Mouse (Mus musculus): ENCODE data around the gene Iqck. TPM values are rescaled to one million over a fixed set of nuclear protein-coding genes. Genes with fewer than 3 reads are reported as not detected.

Gene Iqck
- total and polyA plus RNA-seq, 2 experiments from 2014 or later, result 4.4 to 4.8 TPM

DNA sequence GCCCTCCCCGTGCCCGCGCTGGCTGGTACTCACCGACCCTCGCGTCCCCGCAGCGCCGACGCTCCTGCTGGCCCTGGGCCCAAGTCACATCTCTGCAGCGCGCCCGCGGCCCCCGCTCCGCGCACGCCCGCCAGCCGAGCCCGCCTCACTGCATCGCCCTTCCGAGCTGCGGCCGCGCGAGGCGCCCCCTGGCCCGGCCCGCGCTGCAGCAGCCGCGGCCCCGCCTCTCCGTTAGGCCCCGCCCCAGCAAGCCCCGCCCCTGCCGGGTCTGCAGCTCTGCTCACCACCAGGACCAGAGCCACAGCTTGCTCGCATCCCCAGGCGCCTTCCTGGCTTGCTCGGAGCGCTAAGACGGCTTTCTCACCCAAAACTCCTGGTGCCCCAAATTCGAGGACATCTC lies 139.5 kb downstream of the Iqck start, which contains the start of gene Gprc5b:
Gene Gprc5b, minus strand, starts transcription at position 205 of the 400 bp plus-strand sequence.
- Histone ChIP-seq H3K4me2 (ENCODE audit: low read depth, low read length) (peak within 1 kb of the TSS; percentile 89), H3K27ac (peak within 1 kb of the TSS; percentile 69), H3K27me3 (ENCODE audit: insufficient read depth, low read length) (no peaks in the 10 kb centered on the region), H3K9ac (replicated peaks; ENCODE audit: low read length) (peak within 1 kb of the TSS; percentile 61), H3K36me3 (ENCODE audit: insufficient read depth, low read length) (no peaks in the 10 kb centered on the region), H3K9me3 (ENCODE audit: low read length) (no peaks in the 10 kb centered on the region), H3K4me3 (ENCODE audit: low read length) (peak within 1 kb of the TSS; percentile 62), H3K4me1 (ENCODE audit: insufficient read depth, low read length) (peaks cover 34% of the 10 kb centered on the region)
- WGBS, result under 1% methylated on average over 43 of the region's 44 CpGs
- TF ChIP-seq CTCF (IDR thresholded peaks at IDR 0.05; ENCODE audit: low read depth), result no peak
- ATAC-seq (peak; percentile 85), DNase-seq (ENCODE audit: low spot score) (peak; percentile 90)

DNA sequence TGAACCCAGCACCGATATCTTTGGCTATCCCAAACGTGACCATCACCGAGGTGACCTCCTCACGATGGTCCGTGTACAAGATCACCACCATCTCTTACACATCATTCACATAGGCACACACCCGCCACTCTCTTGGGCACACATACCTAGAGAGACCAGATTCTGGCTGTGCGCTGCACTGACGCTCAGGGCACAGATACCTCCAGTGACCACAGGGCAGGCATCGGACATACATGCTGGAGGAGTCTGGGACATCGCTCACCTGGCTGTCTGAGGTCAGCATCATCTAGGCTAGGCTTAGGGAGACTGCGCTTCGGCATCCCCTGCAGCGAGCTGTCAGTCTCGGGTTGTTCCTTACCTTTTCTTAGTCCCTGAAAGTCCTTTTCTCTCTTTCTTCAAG lies 140.1 kb downstream of the Iqck start:
- H3K4me3 ChIP-seq (ENCODE audit: low read length), result peak overlapping the region; percentile 62
- ATAC-seq (0 out of 2 replicates have a peak, but pooled peaks have one; percentile 2), DNase-seq (ENCODE audit: low spot score) (no peak)
- no peaks in the 10 kb centered on the region for H3K27me3 ChIP-seq (ENCODE audit: insufficient read depth, low read length)
- no peaks in the 10 kb centered on the region for H3K36me3 ChIP-seq (ENCODE audit: insufficient read depth, low read length)
- H3K27ac ChIP-seq, result no peak overlapping the region
- WGBS, result 8% methylated on average over 14 of the region's 14 CpGs
- peak overlapping the region; percentile 61; the same call in 1 of the 2 replicates for H3K9ac ChIP-seq (replicated peaks; ENCODE audit: low read length)
- TF ChIP-seq CTCF (IDR thresholded peaks at IDR 0.05; ENCODE audit: low read depth), result no peak
- H3K4me2 ChIP-seq (ENCODE audit: low read depth, low read length), result peak overlapping the region; percentile 89
- no peaks in the 10 kb centered on the region for H3K9me3 ChIP-seq (ENCODE audit: low read length)
- peaks cover 27% of the 10 kb centered on the region for H3K4me1 ChIP-seq (ENCODE audit: insufficient read depth, low read length)

DNA sequence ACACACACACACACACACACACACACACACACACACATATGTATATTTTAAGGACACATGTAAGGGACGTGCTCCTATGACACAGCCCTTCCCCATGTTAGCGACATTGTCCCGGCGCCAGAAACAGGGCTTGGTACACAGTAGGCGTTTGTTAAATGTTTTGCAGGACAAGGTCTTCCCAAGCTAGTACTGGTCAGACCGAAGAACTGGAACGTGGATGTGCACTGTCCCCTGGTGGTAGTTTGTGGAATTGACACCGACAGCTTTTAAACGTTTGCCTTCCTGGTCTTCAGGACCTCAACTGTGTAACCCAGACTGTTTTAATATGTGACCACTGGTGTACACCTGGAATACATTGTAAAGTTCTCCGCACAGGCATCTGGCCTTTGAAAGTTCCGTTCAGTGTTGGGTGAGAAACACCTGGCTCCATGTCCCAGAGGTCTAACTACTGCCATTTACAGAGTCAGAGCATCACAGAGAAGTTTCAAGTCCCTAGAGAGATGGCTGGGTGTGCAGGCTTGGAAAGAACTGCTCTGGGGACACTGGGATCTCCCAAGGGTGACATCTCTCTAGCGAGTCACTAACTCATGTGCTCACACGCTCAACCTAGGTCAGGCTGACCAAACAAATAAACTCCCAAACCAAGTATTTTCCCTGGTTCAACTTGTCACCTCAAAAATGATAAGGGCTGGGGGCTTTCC lies 140.7 kb downstream of the Iqck start:
- Histone ChIP-seq H3K27ac (no peak overlapping the region), H3K9me3 (ENCODE audit: low read length) (no peaks in the 10 kb centered on the region), H3K4me1 (ENCODE audit: insufficient read depth, low read length) (peaks cover 21% of the 10 kb centered on the region), H3K36me3 (ENCODE audit: insufficient read depth, low read length) (no peaks in the 10 kb centered on the region), H3K27me3 (ENCODE audit: insufficient read depth, low read length) (no peaks in the 10 kb centered on the region), H3K9ac (replicated peaks; ENCODE audit: low read length) (no peak overlapping the region), H3K4me3 (ENCODE audit: low read length) (no peak overlapping the region), H3K4me2 (ENCODE audit: low read depth, low read length) (peak overlapping the region; percentile 89)
- ATAC-seq, result peak; percentile 59
- peak; percentile 91 for DNase-seq (ENCODE audit: low spot score)
- 10% methylated on average over 13 of the region's 13 CpGs for WGBS
- peak; percentile 100 for TF ChIP-seq CTCF (IDR thresholded peaks at IDR 0.05; ENCODE audit: low read depth)

DNA sequence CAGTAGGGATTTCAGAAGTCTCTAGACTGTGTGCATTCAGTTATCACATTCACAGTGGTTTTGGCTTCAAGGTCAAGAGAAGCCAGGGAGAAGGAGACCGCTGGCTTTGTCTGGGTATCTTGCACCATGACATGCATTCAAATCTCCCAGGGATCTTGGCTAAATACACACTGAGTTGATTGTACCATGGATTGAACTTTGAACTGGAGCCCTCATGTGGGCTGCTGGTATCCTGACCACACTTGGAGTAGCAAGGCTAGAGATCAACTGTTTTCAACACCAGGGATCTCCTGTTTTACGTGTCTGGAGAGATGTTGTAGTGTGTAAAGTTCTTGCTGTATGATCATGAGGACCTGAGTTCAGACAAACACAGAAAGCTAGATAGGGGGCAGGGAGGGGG lies 144.3 kb downstream of the Iqck start:
- H3K4me3 ChIP-seq (ENCODE audit: low read length), result no peak overlapping the region
- ATAC-seq, result no peak
- H3K4me1 ChIP-seq (ENCODE audit: insufficient read depth, low read length), result no peaks in the 10 kb centered on the region; the same call in 1 of the 2 replicates
- H3K27ac ChIP-seq, result no peak overlapping the region
- no peak overlapping the region for H3K4me2 ChIP-seq (ENCODE audit: low read depth, low read length)
- H3K36me3 ChIP-seq (ENCODE audit: insufficient read depth, low read length), result no peaks in the 10 kb centered on the region
- no peaks in the 10 kb centered on the region for H3K27me3 ChIP-seq (ENCODE audit: insufficient read depth, low read length)
- WGBS, result 65% methylated on average over 2 of the region's 2 CpGs
- no peaks in the 10 kb centered on the region for H3K9me3 ChIP-seq (ENCODE audit: low read length)
- no peak for DNase-seq (ENCODE audit: low spot score)
- no peak overlapping the region for H3K9ac ChIP-seq (replicated peaks; ENCODE audit: low read length)
- TF ChIP-seq CTCF (IDR thresholded peaks at IDR 0.05; ENCODE audit: low read depth), result no peak

DNA sequence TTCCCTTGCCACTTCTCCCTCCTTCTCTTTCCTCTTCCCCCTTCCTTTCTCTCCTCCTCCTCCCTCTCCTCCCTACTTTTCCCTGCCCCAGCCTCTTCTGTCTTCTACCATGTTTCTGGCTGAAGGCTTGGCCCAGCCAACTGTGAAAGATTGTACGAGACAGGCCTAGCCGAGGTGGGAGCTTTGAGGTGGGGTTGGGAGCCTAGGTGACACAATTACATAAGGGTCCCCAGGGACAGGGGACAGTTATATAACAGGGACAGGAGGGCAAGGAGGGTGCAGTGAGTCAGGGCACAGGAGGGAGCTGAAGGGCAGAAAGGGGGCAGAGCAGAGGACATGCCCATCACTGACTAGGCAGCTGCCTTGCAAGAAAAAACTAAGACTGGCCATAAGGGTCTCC lies 146.4 kb downstream of the Iqck start:
- no peak for DNase-seq (ENCODE audit: low spot score)
- ATAC-seq, result no peak
- Histone ChIP-seq H3K36me3 (ENCODE audit: insufficient read depth, low read length) (no peaks in the 10 kb centered on the region), H3K4me3 (ENCODE audit: low read length) (no peak overlapping the region), H3K27me3 (ENCODE audit: insufficient read depth, low read length) (no peaks in the 10 kb centered on the region), H3K27ac (no peak overlapping the region), H3K9ac (replicated peaks; ENCODE audit: low read length) (no peak overlapping the region), H3K9me3 (ENCODE audit: low read length) (no peaks in the 10 kb centered on the region), H3K4me1 (ENCODE audit: insufficient read depth, low read length) (no peaks in the 10 kb centered on the region), H3K4me2 (ENCODE audit: low read depth, low read length) (no peak overlapping the region)
- no peak for TF ChIP-seq CTCF (IDR thresholded peaks at IDR 0.05; ENCODE audit: low read depth)
- 52% methylated on average over 2 of the region's 2 CpGs for WGBS

DNA sequence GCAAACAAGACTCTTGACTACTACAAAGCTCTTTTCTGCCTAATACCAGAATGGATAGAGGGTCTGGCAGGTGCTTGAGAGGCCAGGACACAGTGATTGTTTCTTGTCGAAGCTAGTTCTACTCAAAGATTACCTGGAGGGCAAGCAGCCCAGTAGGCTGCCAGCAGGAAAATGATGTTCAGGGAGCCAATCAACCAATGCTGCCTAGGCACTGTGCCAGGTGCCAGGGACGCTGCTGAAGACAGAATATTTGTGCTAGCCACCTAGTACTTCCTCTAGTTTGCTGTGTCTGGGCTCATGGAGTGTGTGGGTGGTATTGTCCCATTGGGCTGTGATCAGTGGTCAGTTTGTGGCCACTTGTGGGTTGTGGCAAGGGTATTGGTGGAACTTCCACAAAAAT lies 146.9 kb downstream of the Iqck start:
- 28% methylated on average over 2 of the region's 2 CpGs for WGBS
- DNase-seq (ENCODE audit: low spot score), result no peak
- Histone ChIP-seq H3K9me3 (ENCODE audit: low read length) (no peaks in the 10 kb centered on the region), H3K4me2 (ENCODE audit: low read depth, low read length) (no peak overlapping the region), H3K4me1 (ENCODE audit: insufficient read depth, low read length) (no peaks in the 10 kb centered on the region), H3K36me3 (ENCODE audit: insufficient read depth, low read length) (no peaks in the 10 kb centered on the region), H3K9ac (replicated peaks; ENCODE audit: low read length) (no peak overlapping the region), H3K27me3 (ENCODE audit: insufficient read depth, low read length) (no peaks in the 10 kb centered on the region), H3K27ac (no peak overlapping the region), H3K4me3 (ENCODE audit: low read length) (no peak overlapping the region)
- TF ChIP-seq CTCF (IDR thresholded peaks at IDR 0.05; ENCODE audit: low read depth), result no peak
- ATAC-seq, result no peak

DNA sequence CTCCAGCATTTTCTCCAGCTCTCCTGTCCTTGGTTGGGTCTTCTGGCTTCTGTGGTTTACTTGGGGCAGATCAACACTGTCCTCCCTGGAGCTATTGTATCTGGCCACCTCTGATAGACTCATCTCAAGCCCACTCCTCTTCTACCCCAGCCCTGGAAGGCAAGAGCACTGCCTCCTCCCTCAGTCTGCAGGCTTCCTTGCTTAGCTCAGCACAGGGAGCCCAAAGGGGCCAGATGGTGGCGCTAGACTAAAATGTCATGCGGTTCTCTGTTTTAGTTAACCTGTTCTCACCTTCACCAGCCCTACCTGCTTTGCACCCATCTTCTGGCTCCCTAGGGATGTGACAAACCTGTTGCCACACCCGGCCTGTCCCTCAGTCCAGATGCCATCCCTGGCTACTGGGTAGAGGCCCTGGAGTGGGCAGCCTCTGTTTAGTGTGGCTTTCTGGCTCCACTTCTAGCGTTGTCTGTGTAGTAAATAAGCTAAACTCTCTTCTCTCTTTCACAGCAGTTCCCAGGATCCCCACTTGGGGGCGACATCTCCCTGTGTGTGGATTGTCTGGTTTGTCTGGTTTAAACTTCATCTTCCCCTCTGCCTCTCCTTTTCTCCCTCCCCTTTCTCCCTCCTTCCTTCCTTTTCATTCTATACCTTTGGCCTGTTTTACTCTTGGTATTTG lies 155.4 kb downstream of the Iqck start:
- no peaks in the 10 kb centered on the region for H3K27me3 ChIP-seq (ENCODE audit: insufficient read depth, low read length)
- H3K9ac ChIP-seq (replicated peaks; ENCODE audit: low read length), result no peak overlapping the region
- H3K27ac ChIP-seq, result no peak overlapping the region
- H3K9me3 ChIP-seq (ENCODE audit: low read length), result no peaks in the 10 kb centered on the region
- peak; percentile 74 for ATAC-seq
- no peak overlapping the region for H3K4me3 ChIP-seq (ENCODE audit: low read length)
- peak; percentile 95 for TF ChIP-seq CTCF (IDR thresholded peaks at IDR 0.05; ENCODE audit: low read depth)
- no peaks in the 10 kb centered on the region for H3K36me3 ChIP-seq (ENCODE audit: insufficient read depth, low read length)
- 16% methylated on average over 5 of the region's 5 CpGs for WGBS
- DNase-seq (ENCODE audit: low spot score), result peak; percentile 82
- H3K4me1 ChIP-seq (ENCODE audit: insufficient read depth, low read length), result no peaks in the 10 kb centered on the region
- no peak overlapping the region for H3K4me2 ChIP-seq (ENCODE audit: low read depth, low read length)
